Mouse (Mus musculus) CH12F3 (cell line): ENCODE data around the gene Kdm2b.

ENCODE experiments used
- in situ Hi-C: fragments of 300-500 bp; cut with MboI; formaldehyde crosslinking; loops from 2 replicates; pipeline ENCODE4 v1.14.3; 2020; ENCODE audit warnings: low sequenced_read_pairs

Gene Kdm2b

GRCm38 (mm10) chr5:122894821-122895220 lies 94.8 kb downstream of the Kdm2b start:
- in situ Hi-C loops = no loop called here

- in situ Hi-C loops = no loop called here
Measured at GRCm38 (mm10) chr5:122894007-122894637, 95.5 kb downstream of the Kdm2b start.

GRCm38 (mm10) chr5:122893270-122893669 lies 96.4 kb downstream of the Kdm2b start:
- in situ Hi-C loops = no loop called here

- in situ Hi-C loops = no loop called here
Measured at GRCm38 (mm10) chr5:122890396-122890795, 99.2 kb downstream of the Kdm2b start.

- in situ Hi-C loops = no loop called here
Measured at GRCm38 (mm10) chr5:122888612-122889214, 100.9 kb downstream of the Kdm2b start.

GRCm38 (mm10) chr5:122887926-122888611 lies 101.6 kb downstream of the Kdm2b start:
- in situ Hi-C loops = no loop called here

- in situ Hi-C loops = no loop called here
Measured at GRCm38 (mm10) chr5:122887033-122887432, 102.6 kb downstream of the Kdm2b start.

- in situ Hi-C loops = no loop called here
Measured at GRCm38 (mm10) chr5:122884594-122885348, 104.9 kb downstream of the Kdm2b start.

GRCm38 (mm10) chr5:122883652-122884235 lies 105.9 kb downstream of the Kdm2b start:
- in situ Hi-C loops = no loop called here

- in situ Hi-C loops = no loop called here
Measured at GRCm38 (mm10) chr5:122883237-122883636, 106.4 kb downstream of the Kdm2b start.

GRCm38 (mm10) chr5:122882256-122883050 lies 107.2 kb downstream of the Kdm2b start:
- in situ Hi-C loops = no loop called here

- in situ Hi-C loops = no loop called here
Measured at GRCm38 (mm10) chr5:122881313-122881712, 108.3 kb downstream of the Kdm2b start.

- in situ Hi-C loops = no loop called here
Measured at GRCm38 (mm10) chr5:122880241-122880980, 109.2 kb downstream of the Kdm2b start.

GRCm38 (mm10) chr5:122876671-122877070 lies 113.0 kb downstream of the Kdm2b start:
- in situ Hi-C loops = no loop called here

- in situ Hi-C loops = no loop called here
Measured at GRCm38 (mm10) chr5:122874359-122874758, 115.3 kb downstream of the Kdm2b start.

GRCm38 (mm10) chr5:122873573-122873972 lies 116.0 kb downstream of the Kdm2b start:
- in situ Hi-C loops = no loop called here

- in situ Hi-C loops = no loop called here
Measured at GRCm38 (mm10) chr5:122872626-122873025, 117.0 kb downstream of the Kdm2b start.

GRCm38 (mm10) chr5:122863053-122863452 lies 126.6 kb downstream of the Kdm2b start:
- in situ Hi-C loops = no loop called here

- in situ Hi-C loops = no loop called here
Measured at GRCm38 (mm10) chr5:122855858-122856257, 133.8 kb downstream of the Kdm2b start.

- in situ Hi-C loops = no loop called here
Measured at GRCm38 (mm10) chr5:122852611-122853010, 137.0 kb downstream of the Kdm2b start.
